Mouse (Mus musculus) cerebellum, adult 2 months (tissue): ENCODE data around the gene Galk2. TPM values are rescaled to one million over a fixed set of nuclear protein-coding genes. Genes with fewer than 3 reads are reported as not detected.

Experiments
- DNase-seq, 2 experiments: peaks; one replicate each; pipeline ENCODE4 v3.0.0; 2021
- H3K27ac ChIP-seq: fragments of 200-500 bp; 2 replicates; pipeline ENCODE4 v1.5.1; 2012; ENCODE audit warnings: low read length, control low read depth, inconsistent platforms; ENCODE audit not compliant: insufficient read depth
- H3K27me3 ChIP-seq: fragments of 200-500 bp; 2 replicates; pipeline ENCODE4 v1.6.1; 2012; ENCODE audit warnings: inconsistent platforms, mild to moderate bottlenecking, low read length, moderate library complexity; ENCODE audit not compliant: control insufficient read depth, insufficient read depth
- H3K4me1 ChIP-seq: fragments of 200-500 bp; 2 replicates; pipeline ENCODE4 v1.6.1; 2011; ENCODE audit warnings: low read length; ENCODE audit not compliant: control insufficient read depth, insufficient read depth
- H3K4me3 ChIP-seq: fragments of 200-500 bp; replicated peaks from 2 replicates; pipeline ENCODE3; 2011; ENCODE audit warnings: mild to moderate bottlenecking, low read depth, low read length, control low read depth; ENCODE audit not compliant: insufficient read depth
- CTCF ChIP-seq: fragments of 200-500 bp; IDR thresholded peaks from 2 replicates; pipeline ENCODE4 v1.5.1; 2011; ENCODE audit warnings: low read depth, mild to moderate bottlenecking, control low read depth, low read length, moderate library complexity, borderline replicate concordance; ENCODE audit not compliant: insufficient read depth
- POLR2A ChIP-seq: fragments of 200-500 bp; IDR thresholded peaks from 2 replicates; pipeline ENCODE4 v1.6.1; 2011; ENCODE audit warnings: low read length, control low read depth, borderline replicate concordance; ENCODE audit not compliant: insufficient read depth
- WGBS: fragments of 180-500 bp; shearing (Covaris S2); methylation state at CpG from one replicate; pipeline ENCODE4 v1.1.7; 2018; 5-methylcytosine and 5-hydroxymethylcytosine counted together
- polyA plus RNA-seq: library from polyadenylated mRNA; depleted of rRNA; stranded (reverse); fragments of >200 nt; gene quantifications from 2 replicates; pipeline ENCODE4 v1.2.3, GENCODE M21; 2012; rRNA removed

Gene Galk2
- polyA plus RNA-seq: 19.2 and 19.7 TPM in 2 replicates

- peak within 1 kb of the TSS; percentile 91 for H3K4me3 ChIP-seq
- peak within 1 kb of the TSS; percentile 69 for H3K27ac ChIP-seq
- under 1% methylated on average over 46 of the region's 54 CpGs for WGBS
- no peaks in the 10 kb centered on the region for H3K27me3 ChIP-seq
- DNase-seq: peak; percentile 93 to 96
- peak; percentile 75; the same call in 1 of the 2 replicates for TF ChIP-seq POLR2A
- no peak for TF ChIP-seq CTCF
- no peaks in the 10 kb centered on the region for H3K4me1 ChIP-seq
Measured at GRCm38 (mm10) chr2:125858521-125859280, at the start of gene Galk2, which contains the start of gene Cops2. TSS of gene Galk2 (plus strand) at chr2:125859109. TSS of gene Cops2 (minus strand) at chr2:125859139.

DNA sequence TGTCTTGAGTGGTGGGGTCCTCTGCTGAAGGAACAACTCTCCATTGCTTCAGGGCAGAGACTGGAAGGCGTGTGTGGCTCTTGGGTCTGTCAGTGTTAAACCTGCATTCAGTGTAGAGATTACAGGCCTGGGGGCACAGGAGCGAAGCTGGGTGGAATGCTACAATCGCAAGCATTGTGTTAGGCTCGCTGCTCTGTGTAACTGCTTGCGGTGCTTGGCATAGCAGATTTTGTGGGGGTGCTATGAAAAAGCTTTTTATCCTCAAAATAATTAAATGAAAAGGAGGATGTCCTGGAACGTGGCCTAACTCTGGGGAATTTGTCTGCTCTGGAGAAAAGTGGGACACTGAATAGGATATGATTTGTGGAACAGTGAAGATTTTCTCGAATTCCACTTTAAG, 49.4 kb upstream of the Galk2 start:
- peak in 1 of 2 experiments; percentile 20 for DNase-seq
- no peaks in the 10 kb centered on the region for H3K4me1 ChIP-seq
- WGBS: 69% methylated on average over 7 of the region's 7 CpGs
- TF ChIP-seq CTCF: no peak
- no peak for TF ChIP-seq POLR2A
- H3K27ac ChIP-seq: no peak overlapping the region
- no peaks in the 10 kb centered on the region for H3K27me3 ChIP-seq
- no peak overlapping the region for H3K4me3 ChIP-seq

- no peak overlapping the region for H3K27ac ChIP-seq
- whole genome bisulfite sequencing: 82% methylated on average over 2 of the region's 2 CpGs
- no peak for DNase-seq
Measured at GRCm38 (mm10) chr2:125811332-125811731, 47.6 kb upstream of the Galk2 start.

DNA sequence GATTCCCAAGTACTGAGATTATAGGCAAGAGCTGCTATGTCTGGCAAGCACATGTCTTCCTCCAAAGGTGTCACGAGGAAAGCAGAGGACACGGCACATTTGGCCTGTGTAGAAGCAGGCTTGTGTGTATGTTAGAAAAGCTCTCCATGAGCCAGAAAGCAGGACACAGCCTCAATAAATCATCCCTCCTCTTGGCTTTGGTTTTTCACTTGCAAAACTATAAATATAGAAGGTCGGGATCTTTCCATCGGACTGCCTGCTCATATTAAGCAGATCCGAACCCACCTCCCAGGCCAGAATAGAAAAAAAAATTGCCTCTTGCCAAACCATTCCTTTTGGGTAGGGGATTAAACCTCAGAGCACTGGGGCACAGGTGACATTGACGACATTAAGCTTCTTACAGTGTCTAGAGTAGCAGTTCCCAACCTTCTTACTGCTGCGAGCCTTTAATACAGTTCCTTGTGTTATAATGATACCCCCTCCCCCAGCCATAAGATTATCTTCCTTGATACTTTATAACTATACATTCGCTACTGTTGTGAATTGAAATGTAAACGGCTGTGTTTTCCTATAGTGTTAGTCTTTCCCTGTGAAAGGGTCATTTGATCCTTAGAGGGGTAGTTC, 44.8 kb upstream of the Galk2 start:
- H3K27me3 ChIP-seq: no peaks in the 10 kb centered on the region
- TF ChIP-seq POLR2A (no peak), CTCF (no peak)
- 80% methylated on average over 9 of the region's 9 CpGs for WGBS
- H3K4me1 ChIP-seq: no peaks in the 10 kb centered on the region
- H3K4me3 ChIP-seq: no peak overlapping the region
- H3K27ac ChIP-seq: no peak overlapping the region
- no peak for DNase-seq

More at GRCm38 (mm10) chr2:125811332-125811731, 47.6 kb upstream of the Galk2 start:
- Histone ChIP-seq H3K4me1 (no peaks in the 10 kb centered on the region), H3K4me3 (no peak overlapping the region), H3K27me3 (no peaks in the 10 kb centered on the region)
- TF ChIP-seq CTCF (no peak), POLR2A (no peak)

- no peaks in the 10 kb centered on the region for H3K27me3 ChIP-seq
- no peak for TF ChIP-seq POLR2A
- no peak for TF ChIP-seq CTCF
- no peaks in the 10 kb centered on the region for H3K4me1 ChIP-seq
- H3K4me3 ChIP-seq: no peak overlapping the region
- DNase-seq: no peak
- 86% methylated on average over 4 of the region's 4 CpGs for WGBS
- no peak overlapping the region for H3K27ac ChIP-seq
Measured at GRCm38 (mm10) chr2:125820397-125820796, 38.5 kb upstream of the Galk2 start.

DNA sequence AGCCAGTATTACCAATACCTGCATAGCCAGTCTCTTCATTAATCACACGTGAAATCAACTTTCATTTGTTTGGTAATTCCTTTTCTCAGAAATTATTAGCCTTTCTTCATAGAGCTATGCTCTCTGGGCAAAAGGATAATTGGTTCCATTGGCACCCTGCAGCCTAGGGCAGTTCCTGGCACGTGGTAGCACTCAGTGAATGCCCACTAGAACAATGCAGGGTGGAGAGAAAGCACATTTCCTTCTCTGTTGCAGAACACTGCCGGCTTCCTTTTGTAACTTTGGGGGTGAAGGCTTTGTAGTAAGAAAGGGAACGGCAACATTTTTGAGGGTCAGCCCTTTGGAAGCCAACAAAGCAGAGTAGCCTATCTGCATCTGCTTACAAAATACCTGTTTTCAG, 32.7 kb upstream of the Galk2 start:
- 26% methylated on average over 4 of the region's 4 CpGs for WGBS
- Histone ChIP-seq H3K27ac (no peak overlapping the region), H3K4me3 (no peak overlapping the region), H3K27me3 (no peaks in the 10 kb centered on the region), H3K4me1 (no peaks in the 10 kb centered on the region)
- peak in 1 of 2 experiments; percentile 12 for DNase-seq
- no peak for TF ChIP-seq CTCF
- no peak for TF ChIP-seq POLR2A

- H3K4me3 ChIP-seq: no peak overlapping the region
- H3K27ac ChIP-seq: no peak overlapping the region
- DNase-seq: no peak
- WGBS: 91% methylated on average over 4 of the region's 4 CpGs
- H3K27me3 ChIP-seq: no peaks in the 10 kb centered on the region
- H3K4me1 ChIP-seq: no peaks in the 10 kb centered on the region
- TF ChIP-seq POLR2A (no peak), CTCF (no peak)
Measured at GRCm38 (mm10) chr2:125827898-125828297, 31.0 kb upstream of the Galk2 start.

DNA sequence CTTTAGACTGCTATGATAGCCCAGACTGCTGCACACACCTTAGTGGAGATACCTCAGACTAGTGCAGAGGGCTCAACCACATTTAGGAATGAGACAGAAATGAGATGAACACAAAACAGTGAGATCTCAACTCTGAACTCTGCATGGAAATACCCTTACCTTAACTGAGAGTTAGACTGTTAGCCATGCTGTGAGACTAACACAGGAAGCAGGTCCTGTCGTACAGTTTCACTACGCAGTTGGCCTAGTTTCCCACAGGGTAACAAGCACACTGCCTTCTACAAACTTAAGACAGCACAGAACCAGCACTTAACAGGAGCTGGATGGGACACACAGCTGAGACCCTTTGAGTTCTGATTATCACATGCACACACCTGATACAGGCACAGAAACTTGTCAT, 29.0 kb upstream of the Galk2 start:
- 85% methylated on average over 2 of the region's 2 CpGs for WGBS
- Histone ChIP-seq H3K4me3 (no peak overlapping the region), H3K27me3 (no peaks in the 10 kb centered on the region), H3K4me1 (no peaks in the 10 kb centered on the region), H3K27ac (no peak overlapping the region)
- DNase-seq: no peak
- TF ChIP-seq POLR2A (no peak), CTCF (no peak)
